Mouse (Mus musculus) naive thymus-derived CD4-positive, alpha-beta T cell, adult 2 months (primary cell): ENCODE data around the gene Clec3b.
A peak's percentile ranks its signal among the peaks of the same experiment; 100 is the strongest.

Experiments
- DNase-seq: peaks from one replicate; pipeline ENCODE4 v3.0.0-alpha.2; 2011; ENCODE audit warnings: low read depth

The Clec3b gene

DNA sequence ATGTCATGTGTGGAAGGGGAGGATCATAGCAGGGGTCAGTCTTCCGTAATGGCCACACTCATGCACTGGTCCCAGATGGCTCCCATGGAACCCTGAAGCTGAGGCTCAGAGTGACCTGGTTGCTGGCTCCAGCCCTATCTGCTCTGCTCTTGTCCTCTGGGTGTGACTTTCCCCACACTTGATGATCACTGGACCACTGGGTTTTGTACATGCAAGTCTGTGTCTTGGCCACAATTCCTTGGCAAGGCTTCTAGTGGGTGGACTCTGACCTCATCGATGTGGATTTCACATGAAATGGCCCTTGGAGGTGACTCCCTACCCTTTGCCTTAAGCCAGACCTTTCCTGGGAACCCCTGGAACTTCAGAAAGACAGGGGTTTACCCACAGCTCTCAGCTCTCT lies 2.4 kb downstream of the Clec3b start:
- DNase-seq, result no peak

DNA sequence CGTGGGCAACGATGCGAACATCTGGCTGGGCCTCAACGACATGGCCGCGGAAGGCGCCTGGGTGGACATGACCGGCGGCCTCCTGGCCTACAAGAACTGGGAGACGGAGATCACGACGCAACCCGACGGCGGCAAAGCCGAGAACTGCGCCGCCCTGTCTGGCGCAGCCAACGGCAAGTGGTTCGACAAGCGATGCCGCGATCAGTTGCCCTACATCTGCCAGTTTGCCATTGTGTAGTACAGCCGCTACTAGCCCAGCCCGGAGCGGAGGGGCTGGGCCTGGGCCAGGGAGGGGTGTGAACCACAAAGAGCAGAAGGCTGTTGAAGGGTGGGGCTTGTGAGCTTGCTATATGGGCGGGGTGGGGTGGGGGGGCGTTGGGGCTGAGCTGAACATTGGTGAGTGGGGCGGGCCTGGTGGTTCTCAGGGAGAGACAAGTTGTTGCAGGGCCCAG lies 6.2 kb downstream of the Clec3b start:
- no peak for DNase-seq

DNA sequence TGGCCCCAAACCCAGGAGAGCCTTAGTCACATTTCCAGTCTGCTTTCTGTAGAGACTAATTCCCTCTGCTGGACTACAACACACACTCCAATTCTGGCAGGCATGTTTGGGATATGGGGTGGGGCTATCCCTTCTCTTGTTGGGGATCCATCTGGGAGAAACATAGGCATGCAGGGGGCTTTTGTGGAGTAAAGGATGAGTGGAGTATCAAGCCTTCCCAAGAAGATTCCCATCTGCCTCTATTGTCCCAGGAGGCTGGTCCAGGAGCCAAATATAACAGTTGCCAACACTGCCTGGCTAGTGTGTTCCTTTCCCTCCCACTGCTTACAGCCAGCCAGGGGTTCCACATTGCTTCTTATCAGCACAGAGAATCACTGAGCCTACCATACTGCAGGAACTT lies 7.0 kb downstream of the Clec3b start:
- no peak for DNase-seq

DNA sequence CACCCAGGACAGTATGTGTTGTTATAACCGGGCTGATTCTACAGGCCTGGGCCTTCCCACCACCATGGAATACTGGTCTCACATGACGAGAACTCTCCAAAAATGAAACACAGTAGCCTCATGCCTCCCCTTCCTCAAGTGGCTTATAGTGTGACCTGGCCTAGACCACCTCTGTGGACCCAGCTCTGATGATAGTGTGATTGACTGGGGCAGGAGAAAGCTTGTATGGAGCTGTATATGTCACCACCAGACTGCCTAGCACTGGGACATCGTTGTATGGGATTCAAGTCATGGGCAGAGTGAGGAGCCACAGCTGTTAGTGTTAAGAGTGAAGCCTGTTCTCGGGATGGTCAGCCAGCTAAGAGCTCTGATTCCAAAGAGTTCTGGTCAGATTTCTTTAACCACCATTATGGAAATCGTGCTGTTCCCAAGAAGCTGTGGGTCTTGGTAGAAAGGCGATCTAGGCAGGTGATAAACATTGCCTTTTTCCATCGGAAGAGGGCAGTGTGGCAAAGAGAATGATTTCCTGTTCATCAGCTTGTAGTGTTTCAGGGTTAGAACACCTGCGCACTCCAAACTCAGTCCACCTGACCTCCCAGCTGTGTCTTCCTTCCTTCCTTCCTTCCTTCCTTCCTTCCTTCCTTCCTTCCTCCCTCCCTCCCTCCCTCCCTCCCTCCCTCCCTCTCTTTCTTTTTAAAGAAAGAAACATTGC lies 7.5 kb downstream of the Clec3b start:
- peak; percentile 81 for DNase-seq

DNA sequence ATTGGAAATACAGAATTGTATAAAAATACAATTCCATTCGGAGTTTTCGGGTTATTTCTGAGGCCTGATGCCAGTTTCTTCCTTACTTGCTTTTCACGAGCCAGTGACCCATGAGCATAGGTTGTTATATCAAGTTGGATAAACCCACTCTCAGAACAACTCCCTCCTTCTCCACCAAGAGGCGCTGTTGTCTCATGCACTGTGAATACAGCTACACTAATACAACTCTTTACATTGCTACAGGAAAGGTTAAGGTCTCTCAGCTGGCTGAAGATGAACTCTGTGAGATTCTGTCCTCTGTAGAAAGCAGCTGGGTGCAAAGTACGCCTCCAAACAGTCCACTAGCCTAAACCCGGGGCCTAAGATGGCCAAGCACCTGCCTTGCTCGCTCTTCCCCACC lies 8.6 kb downstream of the Clec3b start:
- DNase-seq, result peak; percentile 65

DNA sequence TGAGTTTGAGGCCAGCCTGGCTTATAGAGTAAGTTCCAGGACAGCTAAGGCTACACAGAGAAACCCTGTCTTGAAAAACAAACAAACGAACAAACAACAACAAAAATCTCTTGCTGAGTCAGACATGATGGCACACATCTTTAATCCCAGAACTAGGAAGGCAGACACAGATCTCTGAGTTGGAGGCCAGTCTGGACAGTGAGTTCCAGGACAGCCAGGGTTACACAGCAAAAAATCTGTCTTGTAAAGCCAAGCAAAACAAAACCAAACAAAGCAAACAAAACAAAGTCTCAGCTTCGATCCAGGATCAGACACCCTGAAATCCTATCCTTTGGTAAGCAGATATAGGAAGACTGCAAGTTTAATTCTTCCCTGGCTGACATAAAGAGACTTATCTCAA lies 11.0 kb downstream of the Clec3b start:
- no peak for DNase-seq

DNA sequence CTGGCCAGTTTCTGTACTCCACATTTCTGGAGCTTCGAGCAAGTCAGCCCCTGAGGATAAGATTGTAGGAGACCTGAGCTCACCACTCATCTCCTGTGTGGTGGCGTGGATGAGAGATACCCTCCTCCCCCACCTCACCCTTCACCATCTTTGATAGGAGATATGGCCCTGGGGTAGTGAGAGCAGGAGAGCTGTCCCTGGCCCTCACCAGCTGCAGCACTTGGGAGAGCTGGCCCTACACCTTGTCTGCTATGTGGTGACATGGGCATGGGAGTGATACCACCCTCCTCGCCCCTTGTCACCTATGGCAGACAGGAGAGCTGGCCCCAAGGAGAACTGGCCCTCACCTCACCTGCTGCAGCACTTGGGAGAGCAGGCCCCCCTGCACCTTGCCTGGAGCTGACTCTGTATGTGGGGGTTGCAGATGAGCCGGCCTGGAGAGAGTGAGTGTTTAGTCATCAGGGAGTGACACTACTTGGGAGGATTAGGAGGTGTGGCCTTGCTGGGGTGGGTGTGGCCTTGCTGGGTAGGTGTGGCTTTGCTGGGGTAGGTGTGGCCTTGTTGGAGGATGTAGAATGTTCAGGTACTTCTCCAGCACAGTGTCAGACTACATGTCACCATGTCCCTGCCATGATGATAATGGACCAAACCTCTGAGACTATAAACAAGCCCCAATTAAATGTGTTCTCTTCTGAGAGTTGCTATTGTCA lies 12.4 kb downstream of the Clec3b start:
- no peak for DNase-seq

DNA sequence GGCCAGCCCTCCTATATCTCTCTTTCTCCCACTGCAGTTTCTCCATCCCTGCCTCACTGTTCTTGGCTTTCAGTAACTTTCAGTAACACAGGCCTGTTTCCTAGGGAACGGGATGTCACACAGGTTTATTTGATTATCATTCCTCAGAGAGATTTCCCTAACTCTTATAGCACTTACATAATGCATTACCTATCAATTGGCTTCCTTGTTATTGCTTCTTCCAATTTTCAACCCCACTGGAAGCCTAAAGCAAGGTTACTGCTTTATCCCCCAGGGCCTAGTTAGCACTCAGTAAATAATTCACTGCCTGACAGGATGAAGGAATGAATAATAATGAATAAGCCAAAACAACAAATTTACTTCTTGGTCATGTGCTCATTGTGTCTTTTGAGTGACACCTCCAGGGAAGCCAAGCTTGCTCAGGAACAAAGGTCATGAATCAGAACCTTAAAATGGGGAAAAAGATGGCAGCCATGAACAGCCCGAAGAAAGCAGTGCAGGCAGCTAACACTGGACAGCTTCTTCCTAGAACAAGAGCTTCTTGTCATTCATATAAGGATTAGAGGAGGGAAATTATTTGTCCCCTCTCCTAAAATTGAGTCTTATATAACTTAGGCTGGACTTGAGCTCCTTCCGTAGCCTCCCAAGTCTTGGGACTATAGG lies 15.2 kb downstream of the Clec3b start:
- DNase-seq, result no peak

DNA sequence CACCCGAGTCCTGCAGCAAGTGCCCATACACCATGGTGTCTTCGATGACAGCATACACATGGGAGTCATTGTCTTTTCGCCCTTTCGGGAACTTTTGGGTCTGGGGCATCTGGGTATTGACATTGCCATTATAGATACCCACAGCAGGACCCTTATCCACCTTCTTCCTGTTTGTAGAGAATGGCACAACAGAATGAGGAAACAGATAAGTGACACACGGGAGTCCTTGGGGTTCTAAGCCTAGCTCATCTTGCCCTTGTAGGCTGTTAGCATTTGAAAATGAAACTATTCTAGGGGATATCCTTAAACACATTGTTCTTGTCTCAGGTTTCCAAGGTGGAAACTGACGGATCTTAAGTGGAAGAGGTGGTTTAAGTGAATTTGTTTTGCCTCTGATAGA lies 23.0 kb downstream of the Clec3b start:
- no peak for DNase-seq

DNA sequence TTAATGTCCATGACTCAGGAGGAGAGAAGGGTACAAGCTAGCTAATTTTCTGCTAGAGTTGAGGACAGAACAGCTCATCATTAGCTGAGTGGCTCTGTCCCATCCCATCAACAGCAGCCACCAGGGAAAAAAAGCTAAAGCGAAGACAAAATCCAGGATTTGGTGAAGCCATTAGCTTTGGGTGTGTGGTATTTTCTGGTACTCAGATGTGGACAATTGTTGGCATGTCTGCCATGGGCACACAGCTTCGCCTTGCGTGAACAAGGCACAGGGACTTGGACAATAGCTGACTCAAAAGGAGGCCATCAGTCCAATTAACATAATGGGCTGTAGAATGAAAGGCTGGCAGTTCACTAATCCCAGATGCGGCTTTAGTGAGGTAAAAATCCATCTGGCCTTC lies 23.6 kb downstream of the Clec3b start:
- no peak for DNase-seq

DNA sequence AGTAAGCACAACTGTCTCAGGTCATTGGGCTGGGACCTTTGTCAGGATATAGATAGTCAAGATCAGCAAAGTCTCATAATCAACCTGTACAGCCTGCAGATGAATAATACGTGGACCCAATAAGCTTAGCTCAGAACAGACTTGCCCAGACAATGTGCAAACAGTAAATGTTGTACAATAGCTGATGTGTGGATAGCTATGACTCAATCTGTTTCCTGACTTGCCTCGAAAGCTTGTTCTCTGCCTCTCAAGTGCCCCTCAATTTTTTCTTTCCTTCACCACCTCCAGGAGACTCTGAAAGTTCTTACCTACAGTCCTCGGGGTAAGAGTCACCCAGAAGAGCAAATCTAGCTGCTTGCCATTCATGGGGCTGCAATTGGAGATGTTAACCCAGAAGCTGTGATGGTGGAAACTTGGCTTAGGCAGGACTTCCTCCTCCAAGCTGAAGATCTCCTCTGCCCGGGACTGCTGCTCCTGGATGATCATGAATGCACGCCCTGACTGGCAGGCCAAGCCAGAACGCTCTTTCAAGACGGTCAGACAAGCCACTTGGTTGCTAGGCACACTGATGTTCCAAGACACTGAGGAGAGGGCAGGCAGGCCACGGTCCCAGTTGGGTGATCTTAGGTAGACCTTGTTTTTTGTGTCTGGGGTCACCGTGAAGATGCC lies 26.8 kb downstream of the Clec3b start:
- no peak for DNase-seq

DNA sequence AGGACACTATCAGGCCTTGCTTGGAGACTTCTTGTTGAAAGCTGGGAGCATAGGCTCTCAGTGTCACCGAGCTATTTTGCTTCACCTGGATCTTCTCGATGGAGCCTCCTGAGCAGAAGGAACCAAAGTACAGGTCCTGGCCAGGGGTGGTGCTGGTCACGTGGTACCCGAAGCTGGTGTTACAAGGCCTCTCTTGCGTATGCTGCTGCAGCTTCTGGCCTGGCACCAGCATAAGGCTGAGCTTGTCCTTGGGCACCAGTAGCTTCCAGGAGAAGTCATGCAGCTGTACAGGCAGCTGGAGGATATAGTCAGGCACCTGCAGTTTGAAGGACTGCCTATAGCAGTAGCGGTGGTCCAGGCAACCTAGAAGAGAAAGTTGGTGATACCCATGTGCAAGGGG lies 29.3 kb downstream of the Clec3b start:
- DNase-seq, result no peak

DNA sequence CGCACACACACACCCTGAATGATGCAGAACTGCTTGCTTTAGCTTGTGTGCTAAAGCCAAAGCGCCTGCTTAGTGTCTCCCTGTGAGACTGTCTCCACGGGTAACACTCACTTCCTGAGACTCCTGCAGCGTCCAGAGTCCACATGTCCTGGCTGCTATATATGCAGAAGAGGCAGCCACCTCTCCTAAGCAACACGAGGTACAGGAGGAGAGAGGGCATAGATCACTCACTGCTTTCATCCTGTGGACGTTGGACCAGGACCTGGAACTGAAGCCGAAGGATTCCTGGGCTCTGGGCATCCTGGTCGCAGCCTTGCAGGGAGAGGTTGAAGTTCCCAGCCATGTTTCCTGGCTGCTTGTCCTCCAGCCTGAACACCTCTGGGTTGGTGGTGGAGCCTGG lies 32.5 kb downstream of the Clec3b start:
- no peak for DNase-seq

DNA sequence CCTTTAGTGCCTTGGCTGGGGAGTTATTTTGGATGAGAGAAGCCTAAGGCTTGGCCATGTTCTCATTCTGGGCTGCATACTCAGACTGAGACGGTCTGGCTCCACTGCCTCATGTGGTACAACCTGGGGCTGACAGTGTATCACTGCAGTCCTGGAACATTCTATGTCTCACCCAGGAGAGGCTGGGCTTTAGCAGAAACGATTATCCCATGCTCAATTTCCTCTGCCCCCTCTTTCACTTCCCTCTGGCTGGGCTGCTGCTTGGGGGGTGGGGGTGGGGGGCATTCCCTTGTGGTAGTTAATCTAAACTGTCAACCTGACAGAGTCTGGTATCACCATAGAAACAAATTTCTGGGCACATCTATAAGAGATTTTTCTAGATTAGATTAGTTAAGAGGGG lies 34.8 kb downstream of the Clec3b start:
- DNase-seq, result no peak

DNA sequence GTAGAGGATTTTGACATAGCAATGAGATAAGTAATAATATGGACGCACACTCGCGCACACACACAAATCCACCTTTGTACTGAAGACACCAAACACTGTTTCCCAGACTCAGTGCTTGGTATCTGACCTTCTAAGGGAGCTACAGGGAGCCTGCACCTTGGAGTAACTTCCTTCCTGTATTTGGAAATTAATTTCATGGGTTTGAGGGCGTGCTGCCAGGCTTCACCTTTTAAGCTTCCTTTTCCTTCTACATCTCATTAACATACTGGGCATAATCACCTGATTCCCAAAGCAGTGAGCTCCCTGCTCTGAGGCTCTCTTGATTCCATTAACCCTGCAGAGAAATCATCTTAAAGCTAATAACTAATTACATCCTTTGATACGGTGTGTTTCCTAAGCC lies 35.4 kb downstream of the Clec3b start:
- no peak for DNase-seq

DNA sequence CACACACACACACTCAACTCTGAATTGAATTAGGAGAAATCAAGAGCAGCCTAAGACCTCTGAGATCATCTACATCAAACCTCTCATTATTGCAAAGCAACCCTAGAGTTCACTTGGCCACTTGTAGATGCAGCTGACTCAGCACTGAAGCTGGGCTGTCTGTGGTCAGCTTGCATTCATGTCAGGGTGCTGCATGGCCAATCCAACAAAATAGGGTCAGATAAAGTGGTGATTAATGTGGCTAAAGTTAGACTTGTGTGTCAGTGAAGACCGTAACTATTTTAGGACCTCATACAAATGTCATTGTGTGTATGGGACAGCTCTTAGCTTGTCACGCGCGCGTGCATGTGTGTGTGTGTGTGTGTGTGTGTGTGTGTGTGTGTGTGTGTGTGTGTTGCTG lies 36.8 kb downstream of the Clec3b start:
- no peak for DNase-seq

DNA sequence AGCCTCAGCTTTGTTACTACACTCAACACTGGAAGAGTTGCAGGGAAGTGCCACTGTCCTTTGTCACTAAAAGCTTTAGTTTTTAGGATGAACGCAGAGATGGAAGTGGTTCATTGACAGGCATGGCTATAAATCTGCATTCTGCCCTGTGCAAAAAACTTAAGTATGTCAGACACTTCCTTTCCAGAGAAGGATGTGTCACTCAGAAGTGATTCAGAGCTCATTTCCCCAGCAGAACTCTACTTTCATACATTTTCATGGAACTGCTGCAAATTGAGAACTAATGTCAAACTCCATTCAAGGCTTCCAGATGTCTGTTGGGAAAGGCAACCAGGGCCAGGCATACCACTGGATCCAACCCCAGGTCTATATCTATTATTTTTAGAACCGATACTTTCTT lies 37.5 kb downstream of the Clec3b start:
- DNase-seq, result no peak

DNA sequence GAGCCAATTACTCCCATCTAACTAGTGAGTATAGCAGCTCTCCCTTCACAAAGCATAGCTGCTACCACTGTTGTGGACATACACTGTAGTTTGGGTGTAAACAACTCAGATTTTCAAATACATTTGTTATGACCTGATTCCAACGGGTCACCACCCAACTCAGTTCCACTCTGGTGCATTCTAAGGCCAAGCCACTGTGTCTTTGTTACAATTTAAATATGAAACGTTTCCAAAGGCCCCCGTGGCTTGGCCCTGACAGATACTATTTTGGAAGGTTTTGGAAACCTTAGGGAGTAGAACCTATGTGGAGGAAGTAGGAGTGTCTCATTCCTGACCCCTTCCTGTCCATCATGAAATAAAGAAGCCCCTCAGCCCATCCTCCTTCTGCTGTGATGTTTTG lies 49.4 kb downstream of the Clec3b start:
- no peak for DNase-seq

DNA sequence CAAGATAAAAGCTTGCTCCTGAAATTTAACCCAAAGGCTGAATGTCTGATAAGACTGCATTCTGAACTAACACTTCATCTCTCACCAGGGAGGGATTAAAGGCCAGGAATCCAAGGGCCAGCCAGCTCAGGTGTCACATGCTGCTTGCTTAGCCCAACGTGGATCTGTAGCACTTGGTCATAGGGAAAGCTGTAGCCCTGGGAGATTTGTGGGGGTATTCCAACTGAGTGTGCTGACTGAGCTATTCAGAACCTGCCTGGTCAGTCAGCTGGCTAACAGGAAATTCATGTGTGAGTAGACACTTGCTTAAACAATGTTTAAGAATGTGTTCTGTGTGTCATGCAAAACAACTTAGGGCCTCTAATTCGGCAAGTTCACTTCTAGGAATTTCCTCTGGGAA lies 55.8 kb downstream of the Clec3b start:
- DNase-seq, result no peak

DNA sequence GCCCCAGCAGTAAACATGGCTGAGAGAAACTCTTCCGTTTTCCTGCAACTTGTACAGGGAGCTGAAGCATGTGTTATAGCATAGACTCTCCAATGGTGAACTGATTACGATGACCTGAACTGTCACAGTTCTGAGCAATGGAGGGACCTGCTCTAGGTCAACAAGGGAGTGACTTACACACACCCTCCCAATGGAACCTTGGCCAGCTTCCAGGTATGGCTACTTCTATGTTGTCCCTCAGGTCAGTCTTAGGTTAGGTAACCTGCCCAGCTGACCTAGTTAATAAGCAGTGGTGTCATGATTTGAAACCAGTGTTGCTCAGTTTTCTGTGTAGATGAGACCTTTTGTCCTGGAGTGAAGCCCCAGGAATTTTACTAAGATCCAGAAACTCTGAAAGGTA lies 56.2 kb downstream of the Clec3b start:
- no peak for DNase-seq
